Mouse (Mus musculus) A20 (cell line): ENCODE data around the gene Echs1.

Source experiments
- DNase-seq: peaks from one replicate; pipeline ENCODE4 v3.0.0-alpha.2; 2011; ENCODE audit warnings: low read depth, low spot score

Echs1 gene

GRCm38 (mm10) chr7:140061832-140062130 is 54.5 kb downstream of the Echs1 start:
- no peak for DNase-seq

DNA sequence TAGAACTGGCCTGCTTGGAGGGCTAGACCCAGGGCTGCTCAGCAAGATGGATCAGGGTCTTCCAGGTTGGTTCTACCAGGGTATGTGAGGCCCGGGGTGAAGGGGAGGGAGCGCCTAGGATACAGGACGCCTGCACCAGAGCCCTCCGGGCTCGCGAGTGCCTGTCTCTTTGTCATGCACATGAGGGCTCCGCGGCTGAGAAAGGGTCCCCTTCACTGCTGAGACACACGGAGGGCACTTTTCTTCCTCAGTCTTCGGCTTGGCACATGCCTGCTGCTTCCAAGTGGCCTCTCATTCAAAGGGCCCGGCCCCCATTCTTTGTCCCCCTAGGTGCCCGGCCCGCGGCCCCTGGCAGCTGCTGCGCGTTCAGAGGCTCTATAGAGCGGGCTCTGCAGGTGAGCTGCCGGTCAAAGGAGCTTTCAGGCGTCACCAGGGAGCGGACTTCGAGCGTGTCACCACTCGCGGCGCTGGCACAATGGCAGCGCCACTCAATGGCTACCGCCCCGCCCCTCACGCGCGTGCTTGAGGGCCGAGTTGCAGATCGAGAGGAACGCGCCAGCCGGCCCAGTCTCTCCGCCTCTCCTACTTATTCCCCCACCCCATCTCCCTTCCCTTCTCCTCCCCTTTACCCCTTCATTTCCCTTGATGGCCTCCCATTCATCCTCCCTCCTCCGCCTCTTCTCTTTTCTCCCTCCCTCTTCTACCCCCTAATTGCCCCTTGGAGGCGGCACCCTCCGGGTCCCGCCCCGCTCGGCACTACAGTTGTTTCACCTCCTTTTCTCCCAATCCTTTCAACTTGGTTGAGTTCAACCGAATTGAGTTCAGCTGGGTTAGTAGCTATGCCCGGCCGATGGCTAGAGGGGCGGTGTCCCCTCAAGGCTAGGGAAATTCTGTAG is 55.1 kb downstream of the Echs1 start:
- DNase-seq: no peak

GRCm38 (mm10) chr7:140059601-140060000 is 56.7 kb downstream of the Echs1 start:
- no peak for DNase-seq

DNA sequence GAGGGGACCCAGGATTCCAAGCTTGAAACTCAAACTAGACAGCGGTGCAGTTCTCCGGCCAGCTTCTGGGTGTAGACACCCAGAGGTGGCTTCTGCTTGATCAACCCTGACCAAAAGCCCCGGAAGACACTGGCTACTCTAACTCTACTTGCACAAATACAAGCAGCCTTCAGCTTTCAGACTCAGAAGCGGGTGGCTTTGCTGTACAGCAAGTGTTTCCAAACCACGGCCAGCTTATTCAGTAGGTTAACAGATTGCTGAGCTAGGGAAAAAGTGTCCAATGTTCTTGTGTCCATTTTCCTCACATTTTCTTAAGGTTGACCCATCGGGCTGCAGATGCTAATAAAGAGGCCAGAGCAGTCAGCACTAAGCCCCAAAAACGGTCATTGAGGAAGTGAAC is 57.7 kb downstream of the Echs1 start:
- no peak for DNase-seq

GRCm38 (mm10) chr7:140057413-140058407 is 58.6 kb downstream of the Echs1 start:
- no peak for DNase-seq
